Mouse (Mus musculus): ENCODE results near the gene Tada2b.

DNA sequence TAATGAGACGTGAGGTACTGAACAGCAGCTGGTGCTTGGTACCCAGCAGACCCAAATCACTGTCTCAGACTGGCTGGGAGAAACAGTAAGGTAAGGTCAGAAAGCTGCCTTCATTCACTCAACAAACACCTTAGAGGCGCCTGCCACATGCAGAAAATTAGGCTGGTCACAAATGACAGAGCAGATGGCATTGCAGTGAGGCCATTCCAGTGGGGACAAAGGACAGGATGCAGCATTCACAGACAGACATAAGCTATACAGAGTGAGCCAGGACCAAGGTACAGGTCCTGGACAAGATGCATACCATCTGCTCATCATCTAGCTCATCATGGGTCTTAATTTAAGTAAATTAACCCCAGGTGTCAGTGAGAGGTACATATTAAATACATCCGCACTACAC, 33.5 kb upstream of the Tada2b start:
- no peak for TF ChIP-seq CTCF (IDR thresholded peaks at IDR 0.05; ENCODE audit: low read depth, low read length)
- no peak for TF ChIP-seq POLR2A (IDR thresholded peaks at IDR 0.05; ENCODE audit: insufficient read depth, low read length)

Data from ES-Bruce4 (cell line).